ENCODE assay signal across 10 mouse cellular contexts in genomic region chr14:7913842-7914241, GRCm38 (mm10). TPM values are rescaled to one million over a fixed set of nuclear protein-coding genes. Genes with fewer than 3 reads are reported as not detected.
DNase-seq lines count a peak whose midpoint lies in the region; ATAC-seq and TF ChIP-seq lines count a peak whose summit lies in the region.
"Had no signal": no experiment of that assay in that cellular context is flagged by ENCODE, and none has a peak within 500 bp of the region (broad histone marks: within the 10 kb centered on the region; RNA-seq: fewer than 3 reads in every experiment).

No protein-coding gene starts in this region.

- H3K4me1 ChIP-seq in lung, embryonic 15.5 days, result peaks cover 14% of the 10 kb centered on the region
- peaks cover 12% of the 10 kb centered on the region for H3K4me1 ChIP-seq in lung, adult 2 months (ENCODE audit: control insufficient read depth, insufficient read depth, low read length)
- no peaks in the 10 kb centered on the region for H3K4me1 ChIP-seq in embryonic facial prominence, embryonic 12.5 days
- H3K4me1 ChIP-seq: midbrain, embryonic 12.5 days had no signal

- H3K4me3 ChIP-seq in lung, embryonic 15.5 days, result no peak overlapping the region
- no peak overlapping the region for H3K4me3 ChIP-seq in lung, adult 2 months (replicated peaks; ENCODE audit: extremely low read depth, low read depth, low read length)
- no peak overlapping the region for H3K4me3 ChIP-seq in embryonic facial prominence, embryonic 12.5 days
- H3K4me3 ChIP-seq: embryonic facial prominence, embryonic 13.5 days; midbrain, embryonic 12.5 days had no signal

- H3K9ac ChIP-seq in lung, embryonic 15.5 days, result no peak overlapping the region
- no peak overlapping the region for H3K9ac ChIP-seq in embryonic facial prominence, embryonic 12.5 days
- H3K9ac ChIP-seq: embryonic facial prominence, embryonic 13.5 days; midbrain, embryonic 12.5 days had no signal

- no peak overlapping the region for H3K4me2 ChIP-seq in lung, embryonic 15.5 days
- no peak overlapping the region for H3K4me2 ChIP-seq in embryonic facial prominence, embryonic 12.5 days (replicated peaks)
- H3K4me2 ChIP-seq: embryonic facial prominence, embryonic 13.5 days; midbrain, embryonic 12.5 days had no signal

- no peak overlapping the region for H3K27ac ChIP-seq in lung, embryonic 15.5 days
- 0 out of 2 replicates have a peak overlapping the region, but pooled peaks have one; percentile 57 for H3K27ac ChIP-seq in embryonic facial prominence, embryonic 12.5 days
- H3K27ac ChIP-seq: embryonic facial prominence, embryonic 13.5 days; midbrain, embryonic 12.5 days had no signal

- TF ChIP-seq POLR2A in lung, adult 2 months (IDR thresholded peaks at IDR 0.05; ENCODE audit: borderline replicate concordance, extremely low read depth, low read depth, low read length), result no peak

- ATAC-seq in lung, embryonic 15.5 days (ENCODE audit: borderline replicate concordance, extremely low read depth, low FRiP score, low TSS enrichment), result 0 out of 2 replicates have a peak, but pooled peaks have one; percentile 10
- no peak for ATAC-seq in embryonic facial prominence, embryonic 12.5 days (ENCODE audit: insufficient number of reproducible peaks, insufficient read depth, low FRiP score, low TSS enrichment)

- no peak for TF ChIP-seq CTCF in lung, adult 2 months (IDR thresholded peaks at IDR 0.05; ENCODE audit: insufficient read depth, low read length)

- H3K36me3 ChIP-seq in lung, embryonic 15.5 days, result peaks cover 30% of the 10 kb centered on the region; the same call in 1 of the 2 replicates
- peaks cover 73% of the 10 kb centered on the region for H3K36me3 ChIP-seq in embryonic facial prominence, embryonic 12.5 days

- DNase-seq in lung, adult 2 months, result no peak
- peak; percentile 23 for DNase-seq in lung, postnatal 10 days
- DNase-seq in thymus, postnatal 0 days (ENCODE audit: low spot score), result peak; percentile 71
- no peak for DNase-seq in gastrocnemius, postnatal 25 days
- no peak for DNase-seq in urinary bladder, adult 2 months (ENCODE audit: low spot score)

- 50% methylated on average over 7 of the region's 7 CpGs for WGBS in lung, embryonic 15.5 days
- 64% methylated on average over 7 of the region's 7 CpGs for WGBS in lung, adult 2 months
- 63% methylated on average over 7 of the region's 7 CpGs for WGBS in embryonic facial prominence, embryonic 12.5 days

- no peaks in the 10 kb centered on the region for H3K9me3 ChIP-seq in lung, embryonic 15.5 days
- no peaks in the 10 kb centered on the region for H3K9me3 ChIP-seq in embryonic facial prominence, embryonic 12.5 days
- H3K9me3 ChIP-seq: embryonic facial prominence, embryonic 13.5 days; midbrain, embryonic 12.5 days had no signal

- no peaks in the 10 kb centered on the region for H3K27me3 ChIP-seq in lung, embryonic 15.5 days
- H3K27me3 ChIP-seq in embryonic facial prominence, embryonic 12.5 days, result no peaks in the 10 kb centered on the region
- H3K27me3 ChIP-seq: embryonic facial prominence, embryonic 13.5 days; midbrain, embryonic 12.5 days had no signal

RNA-seq across cellular contexts. Expression of gene Gm45521, which starts 43.2 kb away (rescaled TPM):
- not detected in 2 replicates for polyA plus RNA-seq in lung, embryonic 15.5 days (2015; fragmentation: Nextera tagmentation; extraction: Ambion mirVana)
- not detected in 2 replicates for polyA plus RNA-seq in lung, adult 2 months (2012; rRNA removed)
- not detected in 2 replicates for polyA plus RNA-seq in embryonic facial prominence, embryonic 12.5 days (2016; fragmentation: Nextera tagmentation; extraction: Ambion mirVana)
- polyA plus RNA-seq in thymus, postnatal 0 days (2015; fragmentation: Nextera tagmentation; extraction: Ambion mirVana), result not detected in 2 replicates
- not detected for total RNA-seq in gastrocnemius, postnatal 25 days (2021)
- not detected in 2 replicates for polyA plus RNA-seq in urinary bladder, adult 2 months (2012; rRNA removed)
- polyA plus RNA-seq: embryonic facial prominence, embryonic 13.5 days; large intestine, adult 2 months; midbrain, embryonic 12.5 days had no signal

Comparison
In these comparisons a context has a peak if more than half of its experiments do, and no peak if none do; other contexts are left out.
1. DNase-seq: peak in lung, postnatal 10 days (single experiment) and thymus, postnatal 0 days (single experiment); none in lung, adult 2 months (single experiment), gastrocnemius, postnatal 25 days (single experiment) and urinary bladder, adult 2 months (single experiment).